Mouse (Mus musculus): Measurements from ENCODE around the gene Galnt5. TPM values are rescaled to one million over a fixed set of nuclear protein-coding genes. Genes with fewer than 3 reads are reported as not detected.

The Galnt5 gene
- not detected for total RNA-seq (2023)

GRCm38 (mm10) chr2:57997752-57998430 lies at the start of gene Galnt5:
Gene Galnt5 (plus strand): TSS chr2:57997884.

GRCm38 (mm10) chr2:58052821-58053581 lies 55.3 kb downstream of the Galnt5 start, which contains the start of gene Ermn:
Gene Ermn (minus strand): TSS chr2:58052864.

Other genes with a start within 250 kb of the Galnt5 start
- gene Ermn, start 55.0 kb downstream of the Galnt5 start, total RNA-seq (2023): not detected
- gene Cytip, start 197.6 kb downstream of the Galnt5 start, total RNA-seq (2023): 1,170 TPM

Measured in CD4-positive naive resting alpha-beta T cell, adult 76 days (primary cell).